Comparison of ENCODE assay signal across 8 mouse cellular contexts in the genomic region with DNA sequence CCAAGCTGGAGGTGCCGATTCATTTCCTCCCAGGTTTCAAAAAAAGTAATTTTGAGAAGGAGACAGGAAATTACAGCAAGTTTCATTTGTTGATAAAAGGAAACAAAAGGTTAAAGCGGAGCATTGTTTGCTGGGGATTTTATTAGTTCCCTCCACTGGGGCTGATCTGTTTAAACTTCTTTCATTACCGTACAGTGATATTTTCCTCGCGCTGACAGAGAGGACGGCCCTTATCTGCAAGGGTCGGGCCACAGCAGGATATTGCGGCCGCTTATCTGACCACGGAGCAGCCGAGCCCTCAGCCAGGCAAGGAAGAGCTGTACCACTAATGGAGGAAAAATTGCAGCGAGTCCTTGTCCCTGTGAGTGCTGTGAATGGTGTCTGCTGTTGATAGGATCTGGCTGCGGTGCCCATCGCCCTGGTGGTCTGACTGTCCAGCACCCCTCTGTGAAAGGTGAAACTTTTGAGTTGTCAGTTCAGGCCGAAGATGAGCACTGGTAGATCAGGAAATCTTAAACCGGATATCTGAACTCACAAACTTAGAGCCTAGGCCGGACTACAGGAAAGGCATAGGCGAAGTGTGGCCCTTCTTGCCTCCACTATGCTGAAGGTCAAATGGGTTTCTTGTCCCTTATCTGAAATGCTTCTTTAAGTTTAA. TPM values are rescaled to one million over a fixed set of nuclear protein-coding genes. Genes with fewer than 3 reads are reported as not detected.
A peak's percentile ranks its signal among the peaks of the same experiment; 100 is the strongest.
DNase-seq lines count a peak whose midpoint lies in the region; ATAC-seq and TF ChIP-seq lines count a peak whose summit lies in the region.

No protein-coding gene starts in this region.

- H3K36me3 ChIP-seq in kidney, embryonic 16.5 days (ENCODE audit: insufficient read depth, low read length): no peaks in the 10 kb centered on the region
- H3K36me3 ChIP-seq in intestine, embryonic 14.5 days (ENCODE audit: control insufficient read depth, insufficient read depth, low read length): no peaks in the 10 kb centered on the region

- H3K27me3 ChIP-seq in kidney, embryonic 16.5 days (ENCODE audit: insufficient read depth, low read length): no peaks in the 10 kb centered on the region
- no peaks in the 10 kb centered on the region for H3K27me3 ChIP-seq in intestine, embryonic 14.5 days (replicated peaks; ENCODE audit: control insufficient read depth, insufficient read depth, low read length)

- H3K4me2 ChIP-seq in kidney, embryonic 16.5 days (replicated peaks; ENCODE audit: low read depth, low read length): peak overlapping the region; percentile 31
- H3K4me2 ChIP-seq in intestine, embryonic 14.5 days (ENCODE audit: low read length): peak overlapping the region; percentile 36

- peaks cover 38% of the 10 kb centered on the region for H3K4me1 ChIP-seq in kidney, embryonic 16.5 days (ENCODE audit: insufficient read depth, low read length)
- H3K4me1 ChIP-seq in embryonic fibroblast, embryonic 13.5 days (ENCODE audit: control insufficient read depth, insufficient read depth, low read length): peaks cover 2% of the 10 kb centered on the region
- peaks cover 44% of the 10 kb centered on the region for H3K4me1 ChIP-seq in intestine, embryonic 14.5 days (replicated peaks; ENCODE audit: control insufficient read depth, insufficient read depth, low read length)

- no peak for TF ChIP-seq CTCF in embryonic fibroblast, embryonic 13.5 days (IDR thresholded peaks at IDR 0.05; ENCODE audit: borderline replicate concordance, insufficient read depth, low read length)

- DNase-seq in kidney, adult 8-10 months: no peak
- DNase-seq in intestine, embryonic 14.5 days (ENCODE audit: low spot score): peak; percentile 63
- DNase-seq in lung, postnatal 36 days: peak; percentile 46
- no peak for DNase-seq in cerebellum, adult 8-10 months
- no peak for DNase-seq in cerebellum, adult 11 months
- DNase-seq in frontal cortex, postnatal 14 days (ENCODE audit: low spot score in 2 of 2): no peak

- H3K27ac ChIP-seq in kidney, embryonic 16.5 days (ENCODE audit: low read length): peak overlapping the region; percentile 64
- H3K27ac ChIP-seq in embryonic fibroblast, embryonic 13.5 days (ENCODE audit: insufficient read depth, low read length): peak overlapping the region; percentile 1; the same call in 1 of the 2 replicates
- peak overlapping the region; percentile 69 for H3K27ac ChIP-seq in intestine, embryonic 14.5 days (ENCODE audit: low read depth)

- TF ChIP-seq POLR2A in embryonic fibroblast, embryonic 13.5 days (IDR thresholded peaks at IDR 0.05; ENCODE audit: low read depth, low read length): no peak

- H3K9me3 ChIP-seq in kidney, embryonic 16.5 days (ENCODE audit: low read length): no peaks in the 10 kb centered on the region
- no peaks in the 10 kb centered on the region for H3K9me3 ChIP-seq in intestine, embryonic 14.5 days (ENCODE audit: control insufficient read depth, low read length)

- ATAC-seq in kidney, embryonic 16.5 days (ENCODE audit: low FRiP score, low TSS enrichment): peak; percentile 67
- peak; percentile 30; the same call in 1 of the 2 replicates for ATAC-seq in intestine, embryonic 14.5 days (replicated peaks; ENCODE audit: low FRiP score, low TSS enrichment, low read depth)

- H3K4me3 ChIP-seq in kidney, embryonic 16.5 days (ENCODE audit: low read length): no peak overlapping the region
- H3K4me3 ChIP-seq in embryonic fibroblast, embryonic 13.5 days (ENCODE audit: insufficient read depth, low read length): no peak overlapping the region
- H3K4me3 ChIP-seq in intestine, embryonic 14.5 days (ENCODE audit: low read depth, low read length): no peak overlapping the region

- 15% methylated on average over 18 of the region's 18 CpGs for WGBS in kidney, embryonic 16.5 days
- 23% methylated on average over 18 of the region's 18 CpGs for WGBS in intestine, embryonic 14.5 days

- peak overlapping the region; percentile 23; the same call in 1 of the 2 replicates for H3K9ac ChIP-seq in kidney, embryonic 16.5 days (replicated peaks; ENCODE audit: low read length)
- H3K9ac ChIP-seq in intestine, embryonic 14.5 days (ENCODE audit: low read length): peak overlapping the region; percentile 37; the same call in 1 of the 2 replicates

RNA-seq across cellular contexts. Expression of a gene that starts 28.1 kb away (rescaled TPM):
- polyA plus RNA-seq in kidney, embryonic 16.5 days (2015; fragmentation: Nextera tagmentation; extraction: Ambion mirVana): 66.9 and 69.5 TPM in 2 replicates
- 17.5 and 24.4 TPM in 2 replicates for polyA plus RNA-seq in embryonic fibroblast, embryonic 13.5 days (2011; ENCODE audit: insufficient read length, low read depth, missing spikeins)
- polyA plus RNA-seq in intestine, embryonic 14.5 days (2014; fragmentation: Nextera tagmentation; extraction: Ambion mirVana): 61.7 and 63.7 TPM in 2 replicates

Comparison
In these comparisons a context has a peak if more than half of its experiments do, and no peak if none do; other contexts are left out.
1. H3K27ac ChIP-seq: peak in every context shown above with its lines; median percentile 69 in intestine, embryonic 14.5 days; 64 in kidney, embryonic 16.5 days; 1 in embryonic fibroblast, embryonic 13.5 days.
2. DNase-seq: peak in intestine, embryonic 14.5 days (single experiment) and lung, postnatal 36 days (single experiment); none in kidney, adult 8-10 months (0 of 2), cerebellum, adult 8-10 months (single experiment), cerebellum, adult 11 months (single experiment) and frontal cortex, postnatal 14 days (0 of 2).